Mouse (Mus musculus) intestine, embryonic 16.5 days (tissue): ENCODE data around the gene Ston2. TPM values are rescaled to one million over a fixed set of nuclear protein-coding genes. Genes with fewer than 3 reads are reported as not detected.

ENCODE experiments used
- ATAC-seq: fragments of 200-750 bp; cut with Nextera tagmentation; 2 replicates; pipeline ENCODE4 v1.8.0; 2017; ENCODE audit warnings: moderate TSS enrichment, moderate library complexity
- H3K27ac ChIP-seq: fragments of 300-500 bp; sonication (generic); 2 replicates; pipeline ENCODE4 v1.5.1; 2014; ENCODE audit warnings: mild to moderate bottlenecking, low read length
- H3K27me3 ChIP-seq: fragments of 300-500 bp; sonication (generic); replicated peaks from 2 replicates; pipeline ENCODE4 v1.6.1; 2014; ENCODE audit warnings: low read length, control low read depth, mixed read lengths; ENCODE audit not compliant: control insufficient read depth, insufficient read depth
- H3K36me3 ChIP-seq: fragments of 300-500 bp; sonication (generic); 2 replicates; pipeline ENCODE4 v1.6.1; 2014; ENCODE audit warnings: low read length, control low read depth; ENCODE audit not compliant: control insufficient read depth, insufficient read depth
- H3K4me1 ChIP-seq: fragments of 300-500 bp; sonication (generic); 2 replicates; pipeline ENCODE4 v1.6.1; 2014; ENCODE audit warnings: low read length, control low read depth, mixed read lengths; ENCODE audit not compliant: control insufficient read depth, insufficient read depth
- H3K4me2 ChIP-seq: fragments of 300-500 bp; sonication (generic); 2 replicates; pipeline ENCODE4 v1.6.1; 2014; ENCODE audit warnings: low read depth, low read length, control low read depth
- H3K4me3 ChIP-seq: fragments of 300-500 bp; sonication (generic); 2 replicates; pipeline ENCODE4 v1.5.1; 2014; ENCODE audit warnings: mild to moderate bottlenecking, low read length
- H3K9ac ChIP-seq: fragments of 300-500 bp; sonication (generic); 2 replicates; pipeline ENCODE4 v1.6.1; 2014; ENCODE audit warnings: low read depth, low read length
- H3K9me3 ChIP-seq: fragments of 300-500 bp; sonication (generic); 2 replicates; pipeline ENCODE4 v1.6.1; 2016; ENCODE audit warnings: low read length, control low read depth; ENCODE audit not compliant: control insufficient read depth
- WGBS: fragments of 180-500 bp; shearing (Covaris S2); extraction: QIAGEN DNeasy Blood & Tissue Kit; methylation state at CpG from one replicate; pipeline ENCODE4 v1.1.7; 2014; 5-methylcytosine and 5-hydroxymethylcytosine counted together
- polyA plus RNA-seq: library from polyadenylated mRNA; unstranded; fragments of >200 nt; fragmentation: Nextera tagmentation; extraction: Ambion mirVana; gene quantifications from 2 replicates; pipeline ENCODE4 v1.2.1, GENCODE M21; 2015

The Ston2 gene
- polyA plus RNA-seq, 1 experiment from 2014 or later: 5.2 TPM

- WGBS: 87% methylated on average over 7 of the region's 7 CpGs
- H3K4me3 ChIP-seq: no peak overlapping the region
- no peak overlapping the region for H3K9ac ChIP-seq
- H3K4me1 ChIP-seq: no peaks in the 10 kb centered on the region
- H3K36me3 ChIP-seq: no peaks in the 10 kb centered on the region
- no peak overlapping the region for H3K27ac ChIP-seq
- H3K27me3 ChIP-seq: no peaks in the 10 kb centered on the region
- H3K4me2 ChIP-seq: no peak overlapping the region
- no peak for ATAC-seq
- no peaks in the 10 kb centered on the region for H3K9me3 ChIP-seq
Observed at GRCm38 (mm10) chr12:91719134-91719533, 69.1 kb downstream of the Ston2 start.

- ATAC-seq: no peak
Observed at GRCm38 (mm10) chr12:91715686-91716085, 72.5 kb downstream of the Ston2 start.

GRCm38 (mm10) chr12:91713358-91713757, 74.8 kb downstream of the Ston2 start:
- ATAC-seq: no peak
- Histone ChIP-seq H3K9ac (no peak overlapping the region), H3K27me3 (no peaks in the 10 kb centered on the region), H3K9me3 (no peaks in the 10 kb centered on the region), H3K4me3 (no peak overlapping the region), H3K4me2 (no peak overlapping the region), H3K27ac (no peak overlapping the region), H3K36me3 (no peaks in the 10 kb centered on the region), H3K4me1 (no peaks in the 10 kb centered on the region)
- 86% methylated on average over 7 of the region's 7 CpGs for WGBS

More at GRCm38 (mm10) chr12:91715686-91716085, 72.5 kb downstream of the Ston2 start:
- 67% methylated on average over 6 of the region's 6 CpGs for WGBS
- no peak overlapping the region for H3K4me2 ChIP-seq
- no peak overlapping the region for H3K27ac ChIP-seq
- H3K9ac ChIP-seq: no peak overlapping the region
- no peak overlapping the region for H3K4me3 ChIP-seq
- H3K36me3 ChIP-seq: no peaks in the 10 kb centered on the region
- H3K4me1 ChIP-seq: no peaks in the 10 kb centered on the region
- no peaks in the 10 kb centered on the region for H3K27me3 ChIP-seq
- H3K9me3 ChIP-seq: no peaks in the 10 kb centered on the region

- Histone ChIP-seq H3K9me3 (no peaks in the 10 kb centered on the region), H3K9ac (no peak overlapping the region), H3K4me2 (no peak overlapping the region), H3K27ac (no peak overlapping the region), H3K4me1 (no peaks in the 10 kb centered on the region), H3K36me3 (no peaks in the 10 kb centered on the region), H3K27me3 (no peaks in the 10 kb centered on the region), H3K4me3 (no peak overlapping the region)
- ATAC-seq: no peak
- WGBS: 83% methylated on average over 4 of the region's 4 CpGs
Observed at GRCm38 (mm10) chr12:91711655-91712054, 76.5 kb downstream of the Ston2 start.

GRCm38 (mm10) chr12:91710876-91711275, 77.3 kb downstream of the Ston2 start:
- no peak for ATAC-seq
- Histone ChIP-seq H3K27me3 (no peaks in the 10 kb centered on the region), H3K27ac (no peak overlapping the region), H3K4me3 (no peak overlapping the region), H3K4me1 (no peaks in the 10 kb centered on the region), H3K9ac (no peak overlapping the region), H3K9me3 (no peaks in the 10 kb centered on the region), H3K4me2 (no peak overlapping the region), H3K36me3 (no peaks in the 10 kb centered on the region)
- 36% methylated on average over 3 of the region's 3 CpGs for WGBS

DNA sequence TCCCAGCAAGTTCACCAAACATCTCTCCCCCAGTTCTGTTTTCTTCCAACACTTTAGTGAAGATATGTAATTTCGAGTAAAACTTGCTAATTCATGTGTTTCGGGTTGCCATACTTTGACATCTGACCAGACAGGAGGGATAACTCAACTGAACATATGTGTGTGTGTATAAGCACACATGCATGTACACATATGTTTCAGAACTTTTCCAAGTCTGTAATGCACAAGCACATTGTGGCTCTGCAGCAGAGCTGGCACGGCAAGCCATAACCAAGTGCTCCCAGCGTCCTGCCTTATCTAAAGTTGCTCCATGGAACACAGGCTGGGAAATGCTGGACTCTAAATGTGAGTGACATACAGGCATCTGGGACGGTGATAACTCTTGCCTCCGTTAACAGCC, 78.6 kb downstream of the Ston2 start:
- Histone ChIP-seq H3K4me1 (no peaks in the 10 kb centered on the region), H3K27ac (no peak overlapping the region), H3K4me2 (no peak overlapping the region), H3K9ac (no peak overlapping the region), H3K27me3 (no peaks in the 10 kb centered on the region), H3K9me3 (no peaks in the 10 kb centered on the region), H3K4me3 (no peak overlapping the region), H3K36me3 (no peaks in the 10 kb centered on the region)
- WGBS: 74% methylated on average over 6 of the region's 6 CpGs
- ATAC-seq: no peak

DNA sequence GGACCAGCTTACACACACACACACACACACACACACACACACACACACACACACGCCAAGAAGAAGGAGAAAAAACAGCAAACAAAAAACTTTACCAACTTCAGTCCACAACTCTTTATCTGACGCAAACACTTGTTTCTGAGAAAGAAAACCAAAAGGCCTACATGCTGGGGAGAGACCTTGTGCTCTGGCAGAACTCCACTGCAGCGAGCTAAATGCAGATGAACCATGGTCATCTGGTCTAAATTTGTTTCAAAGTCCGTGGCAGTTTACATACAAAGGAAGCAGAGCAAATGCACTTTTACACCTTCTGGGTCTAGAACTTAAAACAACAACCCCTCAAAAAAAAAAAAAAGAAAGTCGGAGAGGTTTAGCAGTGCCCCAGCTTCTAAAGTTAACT, 79.0 kb downstream of the Ston2 start:
- H3K27me3 ChIP-seq: no peaks in the 10 kb centered on the region
- H3K4me1 ChIP-seq: no peaks in the 10 kb centered on the region
- no peaks in the 10 kb centered on the region for H3K9me3 ChIP-seq
- no peak overlapping the region for H3K4me3 ChIP-seq
- no peaks in the 10 kb centered on the region for H3K36me3 ChIP-seq
- H3K9ac ChIP-seq: no peak overlapping the region
- H3K27ac ChIP-seq: no peak overlapping the region
- ATAC-seq: no peak
- 76% methylated on average over 5 of the region's 5 CpGs for WGBS
- H3K4me2 ChIP-seq: no peak overlapping the region

DNA sequence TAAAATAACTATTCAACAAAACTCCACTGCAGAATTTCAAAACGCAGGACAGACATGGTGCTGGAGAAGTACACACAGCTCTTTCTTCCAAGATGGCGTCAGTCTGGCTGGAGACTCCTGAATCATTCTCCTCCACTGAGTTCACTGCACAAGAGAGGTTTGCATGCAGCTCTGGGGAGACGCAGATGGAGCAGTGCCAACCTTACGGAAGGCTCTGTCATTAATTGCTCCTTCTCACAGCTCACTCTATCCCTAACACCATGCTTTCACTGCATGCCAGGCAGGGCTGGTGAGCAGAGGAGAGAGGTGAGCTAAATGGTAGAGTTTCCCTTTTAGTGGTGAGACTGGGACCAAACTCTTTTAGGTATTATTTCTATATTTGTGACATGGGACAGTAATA, 80.4 kb downstream of the Ston2 start:
- Histone ChIP-seq H3K4me3 (no peak overlapping the region), H3K4me1 (no peaks in the 10 kb centered on the region), H3K27ac (no peak overlapping the region), H3K36me3 (no peaks in the 10 kb centered on the region), H3K27me3 (no peaks in the 10 kb centered on the region), H3K4me2 (no peak overlapping the region), H3K9ac (no peak overlapping the region), H3K9me3 (no peaks in the 10 kb centered on the region)
- WGBS: 85% methylated on average over 4 of the region's 4 CpGs
- no peak for ATAC-seq

DNA sequence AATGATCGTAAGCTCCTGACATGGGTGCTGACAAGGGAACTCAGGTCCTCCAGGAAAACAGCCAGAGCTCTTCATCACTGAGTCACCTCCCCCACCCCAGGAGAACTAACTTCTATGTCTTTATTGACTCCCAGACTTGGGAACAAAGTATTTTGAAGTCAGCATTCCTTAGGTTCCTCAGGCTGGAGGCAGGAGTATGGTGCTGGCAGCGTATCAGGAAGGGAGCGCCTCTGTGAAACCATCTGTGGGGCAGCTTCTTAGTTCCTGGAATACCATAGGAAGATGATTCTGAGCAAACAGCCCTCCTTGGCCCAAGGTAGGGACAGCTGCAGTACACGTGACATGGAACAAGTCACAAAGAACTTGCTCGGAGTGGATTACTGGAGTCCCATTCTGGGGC, 84.7 kb downstream of the Ston2 start:
- Histone ChIP-seq H3K27me3 (no peaks in the 10 kb centered on the region), H3K4me2 (no peak overlapping the region), H3K9ac (no peak overlapping the region), H3K36me3 (no peaks in the 10 kb centered on the region), H3K9me3 (no peaks in the 10 kb centered on the region), H3K4me1 (no peaks in the 10 kb centered on the region), H3K4me3 (no peak overlapping the region), H3K27ac (no peak overlapping the region)
- no peak for ATAC-seq
- 75% methylated on average over 5 of the region's 5 CpGs for WGBS

DNA sequence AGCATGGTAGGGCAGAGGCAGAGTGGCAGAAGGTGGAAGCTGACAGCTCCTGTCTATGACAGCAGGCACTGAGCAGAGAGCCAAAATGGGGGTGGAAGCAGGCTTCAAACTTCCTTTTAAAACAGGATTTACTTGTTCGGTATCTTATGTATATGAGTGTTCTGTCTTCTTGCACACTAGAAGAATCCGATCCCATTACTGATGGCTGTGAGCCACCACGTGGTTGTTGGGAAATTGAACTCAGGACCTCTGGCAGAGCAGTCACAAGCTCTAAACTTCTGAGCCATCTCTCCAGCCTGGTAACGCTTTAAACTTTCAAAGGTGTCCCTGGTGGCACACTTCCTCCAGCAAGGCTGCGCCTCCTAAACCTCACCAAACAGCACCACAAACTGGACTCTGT, 85.4 kb downstream of the Ston2 start:
- 84% methylated on average over 5 of the region's 5 CpGs for WGBS

More for the DNA sequence above, 85.4 kb downstream of the Ston2 start:
- Histone ChIP-seq H3K27me3 (no peaks in the 10 kb centered on the region), H3K4me3 (no peak overlapping the region), H3K9me3 (no peaks in the 10 kb centered on the region), H3K4me1 (no peaks in the 10 kb centered on the region), H3K27ac (no peak overlapping the region), H3K4me2 (no peak overlapping the region), H3K9ac (no peak overlapping the region), H3K36me3 (no peaks in the 10 kb centered on the region)
- ATAC-seq: no peak
